Mouse (Mus musculus) frontal cortex, postnatal 14 days (tissue): ENCODE measurements around the gene Safb.

ENCODE experiments used
- DNase-seq, 2 experiments: peaks; one replicate each; pipeline ENCODE4 v3.0.0; 2022; ENCODE audit warnings: low spot score in 2 of 2

Safb gene

DNA sequence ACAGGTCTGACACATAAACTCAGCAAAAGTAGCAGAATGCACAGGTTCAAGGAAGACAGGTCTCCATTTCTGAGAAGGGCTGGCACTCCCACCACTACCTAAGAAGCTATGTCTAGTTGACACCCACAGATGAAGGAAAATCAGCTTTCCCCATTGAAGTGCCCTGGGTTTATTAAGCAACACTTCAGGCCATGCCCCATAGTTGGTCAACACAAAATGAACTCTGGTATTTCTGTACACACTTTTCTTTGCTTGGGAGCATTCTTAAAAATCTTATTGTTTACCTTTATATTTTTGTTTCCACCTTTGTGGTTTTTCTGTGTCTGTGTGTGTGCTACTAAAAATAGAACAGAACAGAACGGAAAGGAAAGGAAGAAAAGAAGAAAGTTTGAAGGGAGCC is 24.5 kb upstream of the Safb start:
- DNase-seq, result no peak

DNA sequence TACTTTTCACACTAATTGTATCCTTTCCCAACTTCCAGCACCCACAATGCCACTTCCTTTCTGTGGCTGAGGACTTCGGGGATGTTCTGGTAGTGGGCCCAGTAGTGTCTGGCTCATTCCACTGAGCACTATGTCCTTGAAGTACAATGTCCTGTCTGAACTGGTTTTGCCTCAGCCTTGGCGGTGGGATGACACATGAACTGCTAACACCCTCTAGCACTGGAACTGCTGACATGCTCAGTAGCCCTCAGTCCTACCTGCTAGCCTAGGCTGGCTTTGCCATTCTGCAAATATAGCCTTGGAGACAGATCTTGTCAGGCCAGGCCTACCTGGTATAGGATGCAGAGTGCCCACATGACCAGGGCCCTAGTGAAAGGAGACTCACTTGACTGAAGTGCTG is 22.8 kb upstream of the Safb start:
- DNase-seq, result no peak

DNA sequence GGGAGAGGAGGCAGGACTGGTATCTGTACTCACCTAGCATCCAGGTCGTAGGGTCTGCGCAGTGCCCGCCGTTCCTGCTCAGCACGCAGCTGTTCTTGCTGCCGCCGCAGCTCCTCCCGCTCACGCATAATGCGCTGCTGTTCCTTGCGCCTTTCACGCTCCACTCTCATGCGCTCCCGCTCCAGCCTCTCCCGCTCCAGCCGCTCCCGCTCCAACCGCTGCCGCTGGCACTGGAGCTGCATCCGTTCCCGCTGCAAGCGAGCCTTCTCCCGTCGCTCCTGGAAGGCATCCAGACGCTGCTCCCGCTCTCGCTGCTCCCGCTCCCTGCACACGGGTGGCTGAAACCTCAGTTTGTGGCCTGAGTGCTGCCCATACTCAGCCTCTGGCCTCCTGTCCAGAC is 18.3 kb upstream of the Safb start:
- no peak for DNase-seq

- no peak for DNase-seq
Measured at GRCm38 (mm10) chr17:56566918-56567317, 17.7 kb upstream of the Safb start.

DNA sequence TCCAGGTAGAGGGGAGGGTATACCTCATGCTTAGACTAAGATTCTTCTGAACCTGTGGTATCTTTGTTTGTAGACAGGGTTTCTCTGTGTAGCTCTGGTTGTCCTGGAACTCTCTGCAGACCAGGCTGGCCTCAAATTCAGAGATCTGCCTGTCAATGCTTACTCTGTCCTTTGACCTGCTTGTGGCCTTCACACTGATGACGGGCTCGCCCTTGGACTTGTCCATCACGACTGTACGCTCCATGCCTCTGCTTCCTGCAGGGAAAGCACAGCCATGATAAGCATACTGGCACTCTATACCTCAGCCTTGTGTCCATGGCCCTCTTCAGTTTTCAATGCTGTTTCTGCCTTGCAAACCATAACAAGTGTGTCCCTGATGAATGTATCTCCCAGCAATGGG is 17.3 kb upstream of the Safb start:
- DNase-seq, result no peak

DNA sequence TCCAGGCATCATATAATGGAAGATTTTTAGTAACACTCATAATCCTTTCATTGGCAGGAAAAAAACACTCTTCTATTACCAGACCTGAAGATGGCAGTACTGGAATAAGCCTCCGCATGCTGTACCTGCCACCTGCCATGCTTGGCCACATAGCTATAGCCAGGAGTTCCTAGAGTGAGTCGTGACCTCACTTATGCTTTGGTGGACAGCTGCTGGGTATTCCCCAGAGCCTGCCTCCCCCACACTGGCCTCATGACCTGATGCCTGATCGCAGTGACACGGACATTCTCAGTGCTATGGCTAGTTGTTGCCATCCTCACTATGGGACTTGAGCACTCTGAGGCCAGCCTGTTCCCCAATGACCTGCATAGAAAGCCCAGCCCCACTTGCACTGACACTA is 14.3 kb upstream of the Safb start:
- no peak for DNase-seq

- no peak for DNase-seq
Measured at GRCm38 (mm10) chr17:56572154-56572553, 12.5 kb upstream of the Safb start.

- no peak for DNase-seq
Measured at GRCm38 (mm10) chr17:56572939-56573338, 11.7 kb upstream of the Safb start.

GRCm38 (mm10) chr17:56583071-56583470 is 1.6 kb upstream of the Safb start:
- no peak for DNase-seq

DNA sequence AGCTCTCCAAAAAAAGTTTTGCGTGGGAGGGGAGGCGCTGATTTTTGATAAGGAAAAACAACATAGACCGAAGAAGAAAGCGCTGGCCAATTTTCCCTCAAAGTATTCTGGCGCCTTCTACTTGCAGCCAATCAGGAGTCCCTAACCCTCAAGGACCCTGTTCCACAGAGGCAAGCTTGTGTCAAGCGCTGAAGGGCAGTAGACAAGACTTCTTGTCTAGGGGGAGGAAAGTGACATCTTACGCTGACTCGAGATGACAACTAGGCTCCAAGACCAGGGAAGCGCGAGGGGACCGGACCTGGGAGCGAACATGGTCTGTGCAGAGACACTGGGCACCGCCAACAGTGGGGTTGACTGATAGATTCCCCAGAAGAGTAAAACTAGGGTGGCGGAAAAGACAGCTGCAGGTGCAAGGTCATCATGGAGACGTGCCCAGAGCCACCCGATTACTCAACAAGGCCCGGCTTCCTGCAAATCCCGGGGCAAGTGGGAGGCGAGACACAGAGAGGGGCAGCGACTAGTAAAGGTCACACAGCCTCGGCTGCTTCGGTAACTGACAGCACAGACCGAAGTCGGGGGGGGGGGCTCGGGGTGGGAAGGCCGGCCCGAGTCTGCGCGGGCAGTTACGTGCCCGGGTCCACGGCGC is 891 bp upstream of the Safb start:
- DNase-seq, result peak; percentile 40 to 50

GRCm38 (mm10) chr17:56585171-56585821 is 671 bp downstream of the Safb start:
- no peak for DNase-seq

DNA sequence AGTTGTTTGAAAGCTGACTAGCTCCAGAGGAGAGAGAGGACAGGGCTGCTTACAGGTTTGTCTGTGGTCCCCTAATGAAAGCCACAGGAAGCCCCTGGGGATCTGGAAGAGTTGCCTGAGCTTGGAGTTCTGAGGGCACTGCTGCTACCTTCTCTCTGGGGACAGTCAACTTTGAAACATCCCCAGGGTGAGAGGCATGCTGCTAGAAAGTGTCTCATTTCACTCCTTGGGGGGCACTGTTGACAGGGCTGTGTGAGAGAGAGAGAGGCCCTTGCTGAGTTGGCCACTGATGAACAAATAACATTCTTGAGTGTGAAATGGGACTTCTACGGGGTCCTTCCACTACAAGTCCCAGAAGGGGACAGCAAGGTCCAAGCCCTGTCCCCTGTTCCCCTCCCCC is 3.1 kb downstream of the Safb start:
- no peak for DNase-seq

DNA sequence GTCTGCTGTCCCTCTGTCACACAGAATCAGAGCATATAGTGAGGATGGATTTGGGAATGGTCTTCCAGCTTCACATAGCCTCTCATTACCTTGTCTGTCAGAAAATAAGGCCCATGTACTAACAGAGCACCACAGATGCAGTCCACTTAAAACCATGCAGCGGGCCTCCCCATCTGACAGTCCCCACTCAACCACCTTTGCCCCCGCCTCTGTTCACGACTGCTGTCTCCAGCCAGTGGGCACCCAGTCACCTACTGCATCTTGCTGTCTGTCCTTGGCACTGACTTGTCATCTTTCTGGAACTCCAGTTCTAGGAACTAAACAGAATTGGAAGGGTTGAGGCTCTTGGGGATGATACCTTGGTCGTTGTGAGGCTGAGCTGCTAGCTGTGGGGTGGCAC is 4.3 kb downstream of the Safb start:
- no peak for DNase-seq

DNA sequence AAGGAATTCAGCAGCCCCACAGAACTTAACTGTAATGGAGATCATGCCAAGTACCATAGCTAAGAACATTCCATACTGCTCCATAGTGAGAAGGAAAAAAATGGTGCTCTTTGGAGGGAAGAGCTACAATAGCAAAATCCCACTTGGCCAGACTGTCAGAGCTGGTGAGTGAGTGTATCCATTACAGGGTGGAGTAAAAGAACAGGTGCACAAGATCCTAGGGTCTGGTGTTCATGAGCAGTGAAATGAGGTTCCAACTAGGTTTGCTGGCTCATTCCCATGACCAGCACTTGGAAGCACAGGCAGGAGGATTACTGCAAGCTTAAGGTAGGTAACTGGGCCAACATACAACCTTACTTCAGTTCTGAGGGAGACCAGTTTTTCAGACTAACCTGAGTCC is 7.9 kb downstream of the Safb start:
- DNase-seq, result no peak

DNA sequence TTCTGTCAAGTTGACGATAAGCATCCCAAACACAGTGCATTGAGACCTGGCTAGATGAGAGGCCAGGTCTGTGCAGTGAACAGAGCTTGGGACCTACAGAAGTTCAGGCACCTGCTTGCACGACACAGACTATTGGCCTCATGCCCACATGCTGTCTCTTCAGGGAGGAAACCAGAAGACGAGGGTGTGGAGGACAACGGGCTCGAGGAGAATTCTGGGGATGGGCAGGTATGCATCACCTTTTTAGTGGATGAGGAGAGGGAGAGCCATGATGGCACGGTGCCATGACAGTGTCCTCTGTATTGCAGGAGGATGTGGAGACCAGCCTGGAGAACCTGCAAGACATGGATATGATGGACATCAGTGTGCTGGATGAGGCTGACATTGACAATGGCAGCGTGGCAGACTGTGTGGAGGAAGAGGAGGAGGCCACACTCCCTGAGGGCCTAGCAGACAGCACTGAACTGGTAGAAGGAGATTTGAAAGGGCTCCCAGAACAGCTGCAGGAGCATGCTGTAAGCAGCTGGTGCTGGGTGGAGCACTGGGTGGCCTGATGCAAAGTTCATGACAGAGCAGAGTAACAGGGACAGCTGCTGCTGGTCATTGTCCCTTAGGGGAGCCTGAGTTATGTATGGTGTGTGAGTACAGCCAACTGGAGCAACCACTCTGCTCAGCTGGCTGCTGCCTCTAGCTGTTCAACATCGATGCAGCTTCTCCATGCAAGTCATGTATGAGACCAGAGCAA is 9.1 kb downstream of the Safb start:
- DNase-seq, result no peak

GRCm38 (mm10) chr17:56603186-56604069 is 18.8 kb downstream of the Safb start:
- DNase-seq, result no peak

DNA sequence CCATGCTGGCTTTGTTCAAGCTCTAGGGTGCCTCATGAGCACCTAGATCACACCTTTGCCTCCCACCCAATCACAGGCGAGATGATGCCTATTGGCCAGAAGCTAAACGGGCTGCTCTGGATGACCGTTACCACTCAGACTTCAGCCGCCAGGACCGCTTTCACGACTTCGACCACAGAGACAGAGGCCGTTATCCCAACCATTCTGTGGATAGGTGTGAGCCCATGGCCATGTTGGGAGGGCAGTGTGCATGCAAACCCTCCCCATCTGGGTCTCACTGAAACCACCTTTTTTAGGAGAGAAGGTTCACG is 19.4 kb downstream of the Safb start:
- no peak for DNase-seq

GRCm38 (mm10) chr17:56604422-56604821 is 19.8 kb downstream of the Safb start:
- no peak for DNase-seq

- no peak for DNase-seq
Measured at GRCm38 (mm10) chr17:56605431-56605830, 20.8 kb downstream of the Safb start.

GRCm38 (mm10) chr17:56607521-56608062 is 23.0 kb downstream of the Safb start:
- DNase-seq, result no peak

DNA sequence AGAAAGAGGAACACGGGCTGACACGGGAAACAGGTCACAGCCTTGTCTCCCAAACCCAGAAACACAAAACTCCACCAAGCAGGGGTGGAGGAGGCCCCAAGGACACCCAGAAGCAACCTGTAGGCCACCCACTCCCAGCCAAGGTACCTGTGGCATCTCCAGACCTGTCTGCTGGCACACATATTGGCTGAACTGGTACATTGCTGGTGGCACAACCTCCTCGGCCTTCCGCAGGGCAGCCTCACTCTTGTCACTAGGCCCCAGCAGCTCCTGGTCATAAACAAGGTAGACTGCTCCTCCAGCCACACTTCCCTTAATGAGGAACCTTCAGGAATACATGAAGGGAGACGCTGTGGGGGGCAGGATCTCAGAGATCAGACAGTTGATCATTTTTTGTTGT is 24.1 kb downstream of the Safb start:
- no peak for DNase-seq
